Mouse (Mus musculus): ENCODE data around the gene Chst11.

Gene Chst11

GRCm38 (mm10) chr10:82990918-82991317 lies 5.6 kb downstream of the Chst11 start:
- DNase-seq (ENCODE audit: low read depth, low spot score): no peak

GRCm38 (mm10) chr10:82991756-82992519 lies 6.6 kb downstream of the Chst11 start:
- DNase-seq (ENCODE audit: low read depth, low spot score): no peak

GRCm38 (mm10) chr10:82994284-82994683 lies 9.0 kb downstream of the Chst11 start:
- no peak for DNase-seq (ENCODE audit: low read depth, low spot score)

GRCm38 (mm10) chr10:82997460-82997859 lies 12.2 kb downstream of the Chst11 start:
- no peak for DNase-seq (ENCODE audit: low read depth, low spot score)

GRCm38 (mm10) chr10:83000169-83000568 lies 14.9 kb downstream of the Chst11 start:
- no peak for DNase-seq (ENCODE audit: low read depth, low spot score)

GRCm38 (mm10) chr10:83000721-83001120 lies 15.4 kb downstream of the Chst11 start:
- no peak for DNase-seq (ENCODE audit: low read depth, low spot score)

GRCm38 (mm10) chr10:83003899-83004298 lies 18.6 kb downstream of the Chst11 start:
- no peak for DNase-seq (ENCODE audit: low read depth, low spot score)

GRCm38 (mm10) chr10:83004389-83004788 lies 19.1 kb downstream of the Chst11 start:
- DNase-seq (ENCODE audit: low read depth, low spot score): peak; percentile 71

GRCm38 (mm10) chr10:83005003-83005402 lies 19.7 kb downstream of the Chst11 start:
- DNase-seq (ENCODE audit: low read depth, low spot score): peak; percentile 20

- no peak for DNase-seq (ENCODE audit: low read depth, low spot score)
These were observed 21.0 kb downstream of the Chst11 start for GRCm38 (mm10) chr10:83006258-83006657.

GRCm38 (mm10) chr10:83013984-83014383 lies 28.7 kb downstream of the Chst11 start:
- DNase-seq (ENCODE audit: low read depth, low spot score): no peak

GRCm38 (mm10) chr10:83015919-83016318 lies 30.6 kb downstream of the Chst11 start:
- no peak for DNase-seq (ENCODE audit: low read depth, low spot score)

GRCm38 (mm10) chr10:83016779-83017178 lies 31.5 kb downstream of the Chst11 start:
- no peak for DNase-seq (ENCODE audit: low read depth, low spot score)

- no peak for DNase-seq (ENCODE audit: low read depth, low spot score)
These were observed 32.6 kb downstream of the Chst11 start for GRCm38 (mm10) chr10:83017760-83018498.

GRCm38 (mm10) chr10:83018521-83018920 lies 33.2 kb downstream of the Chst11 start:
- DNase-seq (ENCODE audit: low read depth, low spot score): no peak

GRCm38 (mm10) chr10:83019497-83020270 lies 34.4 kb downstream of the Chst11 start:
- DNase-seq (ENCODE audit: low read depth, low spot score): no peak

GRCm38 (mm10) chr10:83022616-83023015 lies 37.3 kb downstream of the Chst11 start:
- DNase-seq (ENCODE audit: low read depth, low spot score): no peak

GRCm38 (mm10) chr10:83026174-83026573 lies 40.9 kb downstream of the Chst11 start:
- no peak for DNase-seq (ENCODE audit: low read depth, low spot score)

GRCm38 (mm10) chr10:83027673-83028072 lies 42.4 kb downstream of the Chst11 start:
- DNase-seq (ENCODE audit: low read depth, low spot score): no peak

GRCm38 (mm10) chr10:83030103-83030661 lies 44.9 kb downstream of the Chst11 start:
- no peak for DNase-seq (ENCODE audit: low read depth, low spot score)

- no peak for DNase-seq (ENCODE audit: low read depth, low spot score)
These were observed 45.6 kb downstream of the Chst11 start for GRCm38 (mm10) chr10:83030928-83031327.

GRCm38 (mm10) chr10:83031561-83031960 lies 46.3 kb downstream of the Chst11 start:
- DNase-seq (ENCODE audit: low read depth, low spot score): no peak
